Mouse (Mus musculus) gastrocnemius, postnatal 10 days (tissue): ENCODE measurements around the gene Krt84. TPM values are rescaled to one million over a fixed set of nuclear protein-coding genes. Genes with fewer than 3 reads are reported as not detected.
"Not testable (repeated sequence)": the region's sequence is repeated elsewhere in the genome, so short reads cannot be mapped to it uniquely, and the experiment has no call there.

Source experiments
- DNase-seq: peaks from one replicate; pipeline ENCODE4 v3.0.0; 2021; ENCODE audit warnings: mixed read lengths
- long read RNA-seq, 2 experiments: library from polyadenylated mRNA; stranded (forward); transcript quantifications; one replicate each; pipeline ENCODE4 v2.0.0; 2021
- total RNA-seq, 2 experiments: library from RNA; stranded (reverse); gene quantifications; 2 replicates each; pipeline ENCODE4 v1.2.3; 2021

Gene Krt84
- not detected for total RNA-seq
- long read RNA-seq, experiment 1: 0 reads
- long read RNA-seq, experiment 2: 0 reads

DNA sequence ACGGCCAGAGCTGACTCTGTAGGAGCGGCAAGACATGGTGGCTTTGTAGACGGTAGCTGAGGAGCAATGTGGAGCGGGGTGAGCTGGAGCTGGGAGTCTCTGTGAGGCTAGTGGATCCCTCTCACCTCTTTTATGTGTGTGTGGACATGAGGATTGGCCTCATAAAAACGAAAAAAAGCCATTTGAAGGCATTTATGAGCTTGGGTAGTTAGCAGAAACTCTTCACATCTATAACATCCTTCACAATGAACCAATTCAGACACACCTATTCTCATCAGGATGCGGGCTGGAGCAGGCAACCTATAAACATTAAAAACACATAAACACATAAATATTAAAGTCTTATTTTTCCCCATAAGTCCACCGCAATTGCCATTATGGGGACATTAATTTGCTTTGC is at the start of gene Krt84:
Krt84 (minus strand) TSS at position 101 of the 400 bp plus-strand sequence.
- no peak for DNase-seq

DNA sequence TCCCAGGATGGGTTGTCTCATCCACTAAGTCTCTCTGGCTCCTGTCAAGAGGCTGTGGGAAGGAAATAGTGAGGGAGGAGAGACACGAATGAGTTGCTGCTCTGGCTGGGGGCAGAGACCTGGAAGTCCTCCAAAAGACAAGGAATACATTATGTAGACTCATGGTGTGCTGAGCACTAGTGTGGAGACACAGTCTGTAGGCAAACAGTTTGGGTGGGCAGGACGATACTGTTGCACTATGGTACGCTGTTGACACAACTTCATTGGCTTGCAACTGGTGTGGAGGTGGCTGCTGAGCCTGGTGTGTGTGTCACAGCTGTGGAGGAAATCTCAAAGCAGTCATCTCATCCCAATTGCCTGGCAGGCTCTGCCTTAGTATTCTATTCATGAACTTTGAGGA is 49.1 kb upstream of the Krt84 start:
- DNase-seq: no peak

DNA sequence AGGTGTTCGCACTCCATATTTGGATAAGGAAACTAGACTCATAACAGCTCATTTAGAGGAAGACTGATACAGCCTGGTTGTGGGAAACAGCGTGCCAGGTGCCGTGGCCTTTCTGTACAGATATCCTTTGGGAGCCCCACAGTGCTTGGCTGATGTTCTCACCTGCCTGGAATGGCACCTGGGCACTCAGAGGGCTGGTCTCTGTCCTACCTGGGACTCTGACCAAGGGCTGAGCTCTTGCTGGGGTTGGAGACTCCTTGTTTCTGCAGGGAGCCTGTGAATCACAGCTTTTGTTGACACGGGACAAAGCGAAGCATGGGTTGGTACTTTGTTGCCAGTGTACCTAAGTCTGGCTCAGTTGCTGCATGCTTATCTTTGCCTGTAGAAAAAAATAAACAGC is 42.9 kb upstream of the Krt84 start:
- DNase-seq: no peak

DNA sequence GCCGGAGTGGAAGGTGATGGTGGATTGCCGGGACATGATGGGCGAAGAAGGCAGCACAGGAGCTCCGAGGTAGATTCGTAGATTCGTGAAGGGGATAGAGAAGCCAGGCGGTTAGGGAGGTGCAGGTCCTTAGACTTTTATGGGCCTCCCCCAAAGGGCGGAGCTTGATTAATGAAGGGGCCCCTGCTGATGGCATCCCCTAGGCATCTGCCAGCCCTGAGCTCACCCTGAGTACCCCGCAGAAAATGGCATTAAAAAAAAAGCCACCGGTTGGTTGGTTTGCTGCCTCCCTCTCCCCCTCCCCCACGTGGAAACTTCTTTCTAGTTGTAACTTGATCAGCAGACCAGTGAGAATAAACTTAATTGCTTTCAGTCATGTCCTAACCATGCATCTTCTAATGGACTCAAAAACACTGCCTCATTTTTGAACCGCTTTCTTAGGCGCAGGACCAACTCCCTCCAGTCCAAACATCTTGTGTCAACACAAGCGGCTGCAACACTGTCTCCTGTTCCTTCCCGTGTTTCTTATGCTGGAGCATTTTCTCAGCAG is 41.3 kb upstream of the Krt84 start, which contains the start of gene Krt75:
Krt75 (minus strand) TSS at position 109 of the 550 bp plus-strand sequence.
- DNase-seq: no peak

DNA sequence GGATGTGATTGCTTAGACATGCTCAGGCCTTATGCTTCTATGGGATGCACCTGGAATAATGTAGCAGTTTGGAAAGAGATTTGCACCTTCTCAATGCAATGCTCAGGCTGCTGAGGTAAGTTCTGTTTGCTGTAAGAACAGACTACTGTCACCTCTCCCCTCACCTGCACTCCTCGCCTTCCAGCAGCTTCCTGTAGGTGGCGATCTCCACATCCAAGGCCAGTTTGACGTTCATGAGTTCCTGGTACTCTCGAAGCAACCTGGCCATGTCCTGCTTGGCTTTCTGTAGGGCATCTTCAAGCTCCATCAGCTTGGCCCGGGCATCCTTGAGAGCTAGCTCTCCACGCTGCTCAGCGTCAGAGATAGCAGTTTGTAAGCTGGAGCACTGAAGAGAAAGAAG is 35.2 kb upstream of the Krt84 start:
- DNase-seq: no peak

DNA sequence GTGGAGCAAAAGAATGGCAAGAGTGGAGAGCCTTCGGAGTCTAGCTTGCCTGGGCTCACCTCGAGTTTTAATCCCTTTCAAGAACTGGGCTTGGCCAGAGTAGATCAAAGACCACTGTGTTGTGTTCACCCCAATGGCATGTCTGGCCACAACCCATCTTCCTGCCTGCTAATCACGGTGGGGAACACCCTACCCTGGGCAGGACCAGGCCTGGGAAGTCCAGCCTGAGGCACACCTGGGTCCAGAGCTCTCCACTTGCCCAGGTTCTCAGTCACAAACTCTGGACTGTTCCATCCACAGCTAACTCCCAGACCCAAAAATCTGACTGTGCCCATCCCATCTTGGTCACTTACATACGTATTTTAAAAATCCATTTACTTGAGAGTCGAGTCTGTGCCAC is 30.2 kb upstream of the Krt84 start, which contains the start of gene Krt90:
Krt90 (minus strand) TSS at position 101 of the 400 bp plus-strand sequence.
- DNase-seq: no peak

DNA sequence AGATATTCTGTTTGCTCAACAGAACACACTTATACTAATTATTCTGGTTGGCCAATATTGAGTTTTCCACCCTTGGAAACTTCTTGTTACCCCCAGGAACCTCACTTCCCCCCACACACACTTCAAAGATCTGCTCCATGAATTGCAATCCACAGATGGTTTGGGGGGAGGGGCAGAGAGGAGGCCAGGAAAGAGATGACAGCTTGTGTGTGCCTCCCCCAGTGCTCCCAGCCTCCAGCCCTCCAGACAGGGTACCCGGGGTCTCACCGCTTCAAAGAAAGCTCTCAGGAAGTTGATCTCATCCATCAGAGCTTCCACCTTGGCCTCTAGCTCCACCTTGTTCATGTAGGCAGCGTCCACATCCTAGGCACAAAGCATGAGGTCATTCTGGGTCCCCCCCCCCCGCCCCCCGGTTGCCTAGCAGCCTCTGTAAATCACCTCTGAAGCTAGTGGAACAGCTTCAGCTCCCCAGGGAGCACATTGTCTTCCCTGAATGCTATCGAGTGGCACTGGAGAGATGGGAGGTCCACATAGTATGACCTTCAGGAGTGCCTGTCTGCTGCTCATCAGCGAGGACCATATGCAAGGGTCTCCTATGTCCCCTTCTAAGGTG is 25.5 kb upstream of the Krt84 start:
- no peak for DNase-seq

DNA sequence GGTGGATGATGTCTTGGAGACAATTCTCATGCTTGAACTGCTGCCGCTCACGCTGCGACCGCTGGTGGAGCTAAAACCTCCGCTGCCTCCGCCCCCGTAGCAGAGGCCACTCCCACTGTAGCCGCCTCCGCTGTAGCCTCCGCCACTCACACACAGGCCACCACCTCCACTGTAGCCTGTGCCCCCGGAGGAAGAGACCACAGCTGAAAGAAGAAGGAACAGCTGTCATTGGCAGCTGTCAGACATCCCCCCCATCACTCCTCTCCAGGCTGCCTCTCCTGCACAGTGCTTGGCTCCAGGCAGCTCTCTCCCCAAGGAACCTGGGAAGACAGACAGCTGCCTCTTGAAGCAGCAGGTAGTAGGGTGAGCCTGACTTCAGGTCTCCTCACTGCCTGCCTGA is 20.5 kb upstream of the Krt84 start:
- DNase-seq: peak; percentile 48

DNA sequence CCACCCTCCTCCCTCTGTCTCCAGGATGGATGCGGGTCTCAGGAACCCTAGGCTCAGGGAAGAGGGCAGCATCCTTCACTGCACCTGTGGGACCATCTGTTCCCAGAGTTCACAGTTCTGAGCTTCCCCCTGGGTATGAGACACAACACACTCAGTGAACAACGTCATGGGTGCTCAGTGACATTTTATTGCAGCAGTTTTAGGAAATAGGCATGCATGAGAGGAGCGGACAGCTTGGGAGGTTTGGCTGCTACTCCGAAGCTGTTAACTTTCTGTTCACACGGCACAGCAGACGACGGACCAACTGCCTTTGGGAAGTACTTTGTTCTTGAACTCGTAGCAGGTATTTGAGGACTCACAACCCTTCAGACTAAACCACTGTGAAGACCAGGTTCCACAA is 19.6 kb upstream of the Krt84 start:
- DNase-seq: no peak

DNA sequence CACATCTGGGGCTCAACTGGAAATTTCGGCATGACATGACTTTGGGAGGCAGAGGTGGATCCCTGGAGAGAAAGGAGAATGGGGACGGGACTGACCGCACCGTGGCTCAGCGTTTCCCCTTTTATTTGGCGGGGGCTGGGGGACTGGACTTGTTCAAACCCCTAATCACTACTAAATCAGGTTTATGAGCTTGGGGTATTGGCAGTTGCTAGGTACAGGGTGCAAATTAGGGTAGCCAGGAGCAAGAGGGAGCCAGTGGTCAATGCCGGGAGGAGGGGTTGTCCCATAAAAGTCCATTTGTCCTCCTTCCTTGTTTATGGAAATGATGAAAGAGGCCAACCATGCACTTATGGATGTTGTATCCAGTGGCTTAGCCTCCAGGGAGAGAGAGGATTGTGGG is 17.9 kb upstream of the Krt84 start, which contains the start of gene Krt82:
Krt82 (minus strand) TSS at position 101 of the 400 bp plus-strand sequence.
- no peak for DNase-seq

DNA sequence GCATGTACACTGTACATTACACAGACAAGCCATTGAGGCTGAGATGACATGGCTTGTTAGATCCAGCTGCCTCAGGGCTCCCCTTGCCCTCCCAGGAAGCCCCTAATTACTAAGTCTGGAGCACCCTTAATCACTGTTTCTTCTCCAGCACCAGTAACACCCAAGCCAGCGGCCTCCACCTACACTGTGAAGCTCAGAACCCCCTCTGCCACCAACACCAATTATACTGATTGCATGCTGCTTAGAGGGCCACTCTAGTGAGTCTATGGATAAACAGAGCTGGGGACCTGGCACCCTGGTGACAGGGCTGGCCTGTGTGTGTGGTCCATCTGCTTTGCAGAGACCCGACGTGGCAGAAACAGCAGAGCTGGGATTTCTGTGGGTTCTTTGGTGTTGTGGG is 11.9 kb upstream of the Krt84 start:
- no peak for DNase-seq

DNA sequence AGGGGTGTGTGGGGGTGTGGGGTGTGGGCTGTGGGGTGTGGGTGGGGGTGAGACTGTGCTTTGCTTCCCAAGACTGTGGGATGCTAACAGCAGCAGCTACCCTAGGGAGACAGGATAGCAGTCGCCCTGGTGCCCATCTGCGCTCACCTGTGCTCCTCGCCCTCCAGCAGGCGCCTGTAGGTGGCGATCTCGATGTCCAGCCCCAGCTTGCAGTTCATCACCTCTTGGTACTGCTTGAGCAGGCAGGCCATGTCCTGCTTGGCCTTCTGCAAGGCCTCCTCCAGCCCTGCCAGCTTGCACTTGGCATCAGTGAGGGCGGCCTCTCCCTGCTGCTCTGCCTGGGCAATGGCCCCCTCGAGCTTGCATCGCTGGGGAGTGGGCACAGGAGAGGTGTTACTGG is 9.9 kb upstream of the Krt84 start:
- no peak for DNase-seq

DNA sequence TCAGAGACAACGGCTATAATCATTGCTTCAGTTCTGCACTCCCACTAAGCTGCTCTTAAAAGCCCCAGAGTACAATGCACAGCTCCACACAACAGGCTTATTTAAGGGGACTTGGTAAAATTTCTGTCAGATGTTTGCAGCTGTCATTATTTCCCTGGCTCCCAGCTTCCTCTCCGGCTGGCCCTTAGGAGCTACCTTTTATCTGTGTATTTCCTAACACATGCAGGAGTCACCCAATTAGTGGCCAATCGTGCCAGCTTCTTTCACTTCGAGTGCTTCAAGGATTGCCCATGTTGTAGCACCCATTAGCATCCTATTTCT is 5.9 kb upstream of the Krt84 start:
- no peak for DNase-seq

DNA sequence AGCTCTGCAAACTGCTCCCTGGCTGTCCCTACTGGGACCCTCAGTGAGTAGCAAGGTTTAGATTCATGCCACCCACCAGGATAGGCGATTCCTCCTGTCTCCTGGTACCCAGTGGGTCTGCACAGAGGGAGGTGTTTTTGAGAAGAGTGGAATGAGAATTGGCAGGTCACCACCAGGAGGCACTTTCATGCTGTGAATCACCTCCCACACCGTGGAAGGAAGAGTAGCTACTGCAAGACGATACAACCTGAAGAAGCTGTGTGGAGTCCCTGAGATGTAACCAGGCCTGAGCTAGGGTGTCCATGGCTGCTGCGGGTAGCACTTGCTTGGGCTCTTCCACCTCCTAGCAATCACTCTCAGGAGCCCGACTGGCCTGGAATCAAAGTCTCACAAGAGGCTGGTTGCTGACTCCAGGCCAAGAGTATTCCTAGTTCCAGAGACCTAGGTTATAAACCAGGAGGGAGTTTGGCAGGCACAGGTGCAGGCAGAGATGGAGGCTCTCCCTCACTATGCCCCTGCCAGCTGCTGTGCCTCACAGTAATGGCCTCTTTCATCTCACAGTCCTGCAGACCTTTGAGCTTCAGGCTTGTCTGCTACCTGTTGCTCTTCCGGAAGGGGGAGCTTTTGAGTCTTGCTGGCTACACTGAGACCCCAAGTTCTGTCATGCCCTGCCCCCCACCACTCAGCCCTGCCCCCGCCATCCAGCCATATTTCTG is 5.4 kb upstream of the Krt84 start:
- DNase-seq: no peak

DNA sequence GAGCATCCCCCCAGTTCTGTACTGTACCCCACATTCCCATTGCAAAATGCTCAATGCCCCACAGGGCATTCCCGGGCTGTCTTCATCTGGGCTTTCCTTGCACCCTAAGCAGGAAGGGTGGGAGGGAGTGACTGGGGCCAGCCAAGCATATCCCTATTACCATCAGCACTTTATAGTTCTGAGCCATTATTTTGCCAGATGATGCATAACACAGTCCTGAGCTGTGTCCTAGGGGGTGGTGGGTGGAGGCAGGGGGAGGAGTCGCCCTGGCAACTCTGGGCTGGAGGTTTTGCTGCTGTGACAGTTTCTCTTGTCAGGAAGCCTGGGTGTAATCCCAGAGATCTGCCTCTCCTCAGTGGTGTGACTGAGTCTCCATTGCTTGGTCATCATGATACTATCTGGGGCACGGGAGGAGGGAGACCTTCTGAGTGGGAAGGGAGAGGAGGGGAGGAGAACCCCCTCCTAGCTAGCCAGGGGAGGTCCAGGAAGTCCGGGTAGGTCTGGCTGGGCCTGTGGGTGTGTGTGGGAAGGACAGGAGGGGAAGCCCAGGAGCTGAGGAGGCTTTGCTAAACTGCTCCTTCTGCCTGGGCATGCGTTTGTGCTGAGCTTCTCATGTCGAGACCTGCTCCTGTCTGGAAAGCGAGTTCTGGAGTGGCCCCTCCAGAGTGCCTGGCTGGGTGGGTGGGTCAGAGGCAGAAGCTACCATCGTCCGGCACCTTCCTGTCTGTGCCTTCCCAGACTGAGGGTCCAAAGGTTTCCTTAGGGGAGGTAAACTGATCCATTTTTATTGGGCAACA is 3.6 kb upstream of the Krt84 start:
- no peak for DNase-seq

DNA sequence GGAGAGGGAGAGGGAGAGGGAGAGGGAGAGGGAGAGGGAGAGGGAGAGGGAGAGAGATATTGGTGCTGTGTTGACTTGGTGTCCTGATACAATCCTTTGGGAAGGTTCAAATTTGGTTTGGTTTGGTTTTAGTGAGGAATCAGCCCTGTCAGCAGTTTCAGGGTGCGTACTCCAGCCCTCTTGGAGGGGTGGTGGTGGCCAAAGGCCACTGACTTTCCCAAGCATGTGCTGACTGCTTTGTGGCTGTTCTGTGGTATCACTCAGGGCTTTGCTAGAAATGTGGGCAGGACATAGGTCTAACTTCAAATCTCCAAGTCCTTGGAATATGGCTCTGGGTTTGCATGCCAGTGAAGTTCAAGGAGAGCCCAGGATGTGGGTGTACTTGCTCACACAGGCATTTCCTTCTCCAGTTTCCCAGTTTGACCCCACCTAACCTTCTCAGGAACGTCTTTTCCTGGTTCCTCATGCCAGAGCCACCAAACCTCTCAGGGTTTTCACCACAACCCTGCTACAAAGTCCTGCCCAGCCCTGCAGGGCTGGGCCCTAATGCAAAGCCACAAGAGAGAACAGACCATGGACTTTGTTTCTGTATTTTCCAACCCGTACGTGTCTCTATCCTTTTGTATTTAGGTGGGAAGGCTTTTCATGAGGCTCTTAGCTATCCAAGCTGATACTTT is 9.9 kb downstream of the Krt84 start:
- DNase-seq: no peak

DNA sequence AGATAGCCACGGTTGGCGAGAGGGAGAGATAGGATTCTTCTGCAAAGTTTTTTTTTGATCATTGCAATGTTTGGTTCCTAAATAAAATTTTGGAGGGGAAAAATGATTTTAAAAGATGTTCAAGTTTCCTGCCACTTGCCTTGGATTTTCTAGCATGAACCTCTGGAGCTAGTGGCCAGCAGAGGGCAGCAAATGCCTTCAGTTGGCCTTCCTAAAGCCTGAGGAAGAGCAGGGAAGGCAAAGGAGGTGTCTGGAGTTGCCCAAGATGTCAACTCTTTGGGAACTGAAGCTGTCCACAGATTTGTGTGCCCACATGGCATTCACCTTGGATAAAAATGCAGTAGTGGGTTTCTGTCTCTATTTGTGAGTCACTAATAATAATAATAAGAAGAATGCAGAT is 12.8 kb downstream of the Krt84 start:
- DNase-seq: peak; percentile 80

DNA sequence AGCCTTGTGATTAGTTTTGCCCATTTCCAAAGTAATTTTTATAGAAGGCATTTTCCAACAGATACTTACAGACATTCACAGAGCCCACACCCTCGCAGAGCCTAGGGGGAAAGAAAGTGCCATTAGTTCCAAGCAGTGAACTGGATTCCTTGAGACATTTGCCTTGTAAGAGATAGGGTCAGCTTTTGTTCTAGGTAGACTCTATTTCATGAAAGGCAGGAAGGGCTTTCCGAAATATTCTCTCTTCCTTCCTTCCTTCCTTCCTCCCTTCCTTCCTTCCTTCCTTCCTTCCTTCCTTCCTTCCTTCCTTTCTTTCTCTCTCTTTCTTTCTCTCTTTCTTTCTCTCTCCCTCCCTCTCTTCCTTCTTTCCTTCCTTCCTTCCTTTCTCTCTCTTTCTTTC is 15.5 kb downstream of the Krt84 start, which contains the start of gene Gm49425:
Gm49425 (minus strand) TSS at position 101 of the 400 bp plus-strand sequence.
- DNase-seq: not testable (repeated sequence)

DNA sequence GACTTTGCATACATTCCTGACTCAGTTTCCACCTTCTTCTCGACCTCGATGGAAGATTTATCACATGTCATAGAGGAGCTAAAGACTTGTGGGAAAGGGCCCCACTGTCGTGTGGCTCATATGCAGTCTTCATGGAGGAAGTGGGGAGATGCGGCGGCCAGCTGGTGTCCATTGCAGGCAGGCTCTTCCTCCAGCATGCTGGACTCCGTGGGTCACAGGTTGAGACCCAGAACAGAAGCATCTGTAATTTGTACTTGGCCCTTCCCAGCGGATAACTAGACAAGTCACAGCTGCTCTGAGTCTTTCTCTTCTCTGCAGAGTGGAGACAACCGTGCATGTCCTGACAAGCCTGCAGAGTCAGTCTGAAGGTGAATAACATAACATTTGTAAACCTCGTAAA is 24.4 kb downstream of the Krt84 start:
- no peak for DNase-seq

DNA sequence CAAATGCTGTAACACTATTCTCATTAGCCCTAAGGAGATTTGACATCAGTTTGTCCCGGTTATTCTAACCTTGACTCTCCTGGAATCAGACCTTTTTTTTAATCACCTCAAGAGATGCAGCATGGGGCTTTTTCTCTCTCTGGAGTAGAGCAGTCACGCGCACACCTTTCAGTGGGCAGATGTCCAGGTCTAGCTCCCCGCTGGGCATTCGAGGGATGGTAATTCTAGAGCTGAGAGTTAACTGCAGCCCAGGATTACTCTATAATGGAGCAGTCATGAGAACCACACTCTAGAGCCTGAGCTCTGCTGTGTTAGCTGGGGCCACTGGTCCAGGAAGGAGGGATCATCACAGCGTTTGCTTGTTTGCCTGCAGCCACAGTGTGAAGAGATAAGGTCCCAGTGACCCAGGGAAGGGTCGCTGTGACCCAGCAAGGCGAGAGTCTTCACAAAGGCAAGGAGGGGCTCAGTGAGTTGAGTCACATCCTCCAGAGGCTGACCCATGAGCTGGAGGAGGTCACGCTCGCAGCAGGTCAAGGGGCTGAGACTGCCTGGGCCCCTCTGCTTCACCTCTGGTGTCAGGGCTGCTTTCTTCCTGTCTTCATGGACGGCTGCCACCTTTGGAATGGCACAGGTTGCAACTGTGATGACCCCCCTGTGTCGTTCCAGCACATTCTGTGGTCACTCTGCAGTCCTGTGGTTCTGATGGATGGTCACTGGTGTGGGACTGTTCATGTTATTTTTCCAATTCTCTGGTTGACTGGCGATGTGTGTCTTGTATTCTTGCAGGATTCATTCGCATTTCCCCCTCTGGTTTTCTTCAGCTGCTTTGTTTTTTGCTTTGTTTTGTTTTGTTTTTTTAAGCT is 25.5 kb downstream of the Krt84 start:
- DNase-seq: no peak

DNA sequence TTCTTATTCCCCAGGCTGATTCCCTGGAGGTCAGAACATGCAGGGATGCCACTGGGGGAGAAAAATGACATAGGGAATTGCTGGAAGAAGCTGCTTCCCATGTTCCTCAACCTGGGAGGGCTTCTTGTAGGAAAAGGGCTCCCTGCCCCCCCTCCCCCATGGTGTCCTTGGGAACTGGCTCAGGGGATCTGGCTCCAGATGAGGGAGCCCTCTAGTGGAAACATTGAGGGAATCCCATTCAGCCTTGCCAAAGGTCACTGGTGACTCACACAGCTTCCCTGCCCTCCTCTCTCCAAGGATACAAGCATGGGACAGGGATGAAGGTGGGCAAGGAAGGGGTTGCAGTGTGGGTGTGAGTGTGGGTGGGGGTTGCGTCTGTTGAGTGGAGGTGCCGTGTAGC is 35.4 kb downstream of the Krt84 start:
- no peak for DNase-seq
